Mouse (Mus musculus) naive thymus-derived CD4-positive, alpha-beta T cell, adult 2 months (primary cell): ENCODE measurements around the gene Fmo1.
"Not testable (repeated sequence)": the region's sequence is repeated elsewhere in the genome, so short reads cannot be mapped to it uniquely, and the experiment has no call there.

Experiments used
- DNase-seq: peaks from one replicate; pipeline ENCODE4 v3.0.0-alpha.2; 2011; ENCODE audit warnings: low read depth

Gene Fmo1

DNA sequence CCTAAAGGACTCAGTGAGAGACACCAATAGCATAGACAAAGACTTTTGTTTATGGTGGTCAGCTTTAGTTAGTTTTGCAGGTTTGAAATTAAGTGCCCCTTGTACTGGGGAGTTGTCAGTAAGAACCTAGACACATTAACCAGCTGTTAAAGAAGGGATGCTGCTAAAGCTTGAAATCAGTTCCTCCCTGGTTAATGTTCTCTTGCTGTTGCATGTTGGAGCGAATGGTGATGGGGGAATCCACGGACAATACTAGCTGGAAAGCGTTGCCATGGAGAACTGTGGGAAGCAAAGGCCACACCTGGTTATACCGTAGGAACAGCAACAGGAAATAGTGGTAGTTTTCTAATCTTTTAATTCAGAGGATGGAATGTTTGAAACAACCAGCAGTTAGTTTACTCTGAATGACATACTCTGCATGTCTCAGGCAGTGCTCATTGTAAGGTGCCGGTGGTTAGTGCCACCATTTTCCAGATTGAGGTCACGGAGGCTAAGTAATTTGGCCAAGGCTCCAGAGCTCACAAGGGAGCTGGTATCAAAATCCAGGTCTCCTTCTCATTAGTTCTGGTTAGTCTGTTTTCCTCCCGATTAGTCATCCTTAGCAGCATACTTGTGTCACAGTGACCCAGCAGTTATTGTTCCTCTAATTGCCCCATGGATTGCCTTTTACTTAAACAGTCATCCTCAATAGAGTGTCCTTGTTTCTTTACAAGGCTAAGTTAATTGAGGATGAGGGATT lies 73.9 kb downstream of the Fmo1 start:
- DNase-seq = no peak

- DNase-seq = no peak
Measured at GRCm38 (mm10) chr1:162785222-162785621, 81.2 kb downstream of the Fmo1 start.

DNA sequence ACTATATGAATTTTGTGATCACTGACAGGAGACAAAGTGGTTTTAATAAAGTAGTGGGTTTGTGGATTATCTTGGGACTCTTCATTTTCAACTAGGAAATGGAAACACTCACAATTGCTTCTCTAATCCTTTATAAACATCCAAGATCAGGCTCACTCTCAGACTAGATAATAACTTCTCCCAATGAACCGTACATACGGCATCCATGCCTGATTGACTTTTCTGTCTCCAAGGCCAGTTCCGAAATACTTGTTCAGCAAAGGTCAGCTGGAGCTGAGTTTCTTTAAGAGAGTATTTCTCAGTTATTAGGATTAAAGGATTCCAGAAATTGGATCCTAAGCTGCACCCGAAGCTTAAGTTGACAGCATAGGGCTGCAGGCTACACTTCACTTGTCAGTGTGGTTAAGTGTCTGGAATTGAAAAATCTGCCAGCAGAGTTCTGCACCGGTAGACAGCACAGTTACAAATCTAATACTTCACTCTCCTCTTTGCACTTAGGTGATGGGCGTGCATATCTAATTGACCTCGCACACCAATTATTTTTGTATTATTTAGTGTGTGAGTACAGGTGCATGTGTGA lies 82.7 kb downstream of the Fmo1 start:
- no peak for DNase-seq

DNA sequence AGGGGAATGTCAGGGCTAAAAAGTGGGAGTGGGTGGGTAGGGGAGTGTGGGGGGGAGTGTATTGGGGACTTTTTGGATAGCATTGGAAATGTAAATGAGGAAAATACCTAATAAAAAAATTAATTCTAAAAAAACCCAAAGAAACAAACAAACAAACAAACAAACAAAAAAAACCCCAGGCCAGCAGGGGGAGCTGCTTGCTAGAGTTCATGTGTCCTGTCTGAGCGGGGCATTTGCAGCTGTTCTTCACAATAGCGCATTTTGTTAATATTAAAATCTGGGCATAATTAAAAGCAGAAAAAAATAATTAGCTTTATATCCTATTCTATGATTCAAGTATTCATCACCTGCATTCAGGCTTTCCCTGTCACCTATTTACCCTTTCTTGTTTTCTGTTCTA lies 85.4 kb downstream of the Fmo1 start:
- DNase-seq = not testable (repeated sequence)
